Comparison of ENCODE assay signal across 26 mouse cellular contexts in genomic region chr6:143479239-143479638, GRCm38 (mm10).
DNase-seq lines count a peak whose midpoint lies in the region; ATAC-seq and TF ChIP-seq lines count a peak whose summit lies in the region.
"Had no signal": no experiment of that assay in that cellular context is flagged by ENCODE, and none has a peak within 500 bp of the region (broad histone marks: within the 10 kb centered on the region; RNA-seq: fewer than 3 reads in every experiment).

No protein-coding gene starts in this region.

- H3K4me3 ChIP-seq in lung, embryonic 15.5 days, result no peak overlapping the region
- H3K4me3 ChIP-seq in left cerebral cortex, adult 2 months, result no peak overlapping the region
- H3K4me3 ChIP-seq: erythroblast, embryonic 14.5 days; heart, embryonic 15.5 days; kidney, embryonic 15.5 days; limb, embryonic 12.5 days; midbrain, embryonic 12.5 days had no signal

- no peak for TF ChIP-seq CTCF in left cerebral cortex, adult 2 months (IDR thresholded peaks at IDR 0.05)

- DNase-seq in lung, postnatal 4 days, result no peak
- peak; percentile 27 for DNase-seq in CD4-positive, CD25-positive, alpha-beta regulatory T cell, adult 2 months (ENCODE audit: low read depth, low spot score)
- peak; percentile 12 for DNase-seq in naive thymus-derived CD4-positive, alpha-beta T cell, adult 2 months (ENCODE audit: low read depth)
- no peak for DNase-seq in urinary bladder, postnatal 4 days (ENCODE audit: low spot score in 2 of 2)
- no peak for DNase-seq in left cerebral cortex, adult 2 months (ENCODE audit: extremely low spot score in 1 of 2, low spot score in 2 of 2)
- DNase-seq: adrenal gland, postnatal 14 days; cerebellum, adult 11 months; cerebellum, postnatal 10 days; forebrain, postnatal 0 days; kidney, adult 18-20 months; kidney, postnatal 25 days; right cerebral cortex, adult 18-20 months; thymus, adult 18-20 months; thymus, postnatal 25 days had no signal

- intact Hi-C loops in left cerebral cortex, adult 2 months (cut with DNase I), result loop anchor here (5.0 kb wide), 1 partner anchor 67 kb away; no protein-coding TSS in a partner anchor

- ATAC-seq in lung, embryonic 15.5 days (ENCODE audit: borderline replicate concordance, extremely low read depth, low FRiP score, low TSS enrichment), result no peak
- peak; percentile 89 for ATAC-seq in granulocyte monocyte progenitor cell, adult 5-6 weeks (replicated peaks; ENCODE audit: poor library complexity, severe bottlenecking)
- ATAC-seq: forebrain, postnatal 0 days; hindbrain, embryonic 16.5 days; Patski had no signal

- H3K27me3 ChIP-seq in lung, embryonic 15.5 days, result no peaks in the 10 kb centered on the region
- H3K27me3 ChIP-seq: heart, embryonic 15.5 days; kidney, embryonic 15.5 days; midbrain, embryonic 12.5 days; Patski had no signal

- H3K4me2 ChIP-seq in lung, embryonic 15.5 days, result no peak overlapping the region
- H3K4me2 ChIP-seq: heart, embryonic 15.5 days; kidney, embryonic 15.5 days; limb, embryonic 12.5 days; midbrain, embryonic 12.5 days had no signal

- no peaks in the 10 kb centered on the region for H3K9me3 ChIP-seq in lung, embryonic 15.5 days
- H3K9me3 ChIP-seq: heart, embryonic 15.5 days; kidney, embryonic 15.5 days; limb, embryonic 12.5 days; midbrain, embryonic 12.5 days had no signal

- 21% methylated on average over 7 of the region's 7 CpGs for whole genome bisulfite sequencing in lung, embryonic 15.5 days

- 0 out of 2 replicates have a peak overlapping the region, but pooled peaks have one; percentile 19 for H3K27ac ChIP-seq in lung, embryonic 15.5 days
- H3K27ac ChIP-seq in left cerebral cortex, adult 2 months, result no peak overlapping the region
- H3K27ac ChIP-seq: heart, embryonic 15.5 days; kidney, embryonic 15.5 days; limb, embryonic 12.5 days; macrophage; midbrain, embryonic 12.5 days; stomach, postnatal 0 days had no signal

- no peaks in the 10 kb centered on the region for H3K36me3 ChIP-seq in lung, embryonic 15.5 days
- H3K36me3 ChIP-seq: G1E; heart, embryonic 15.5 days; kidney, embryonic 15.5 days; limb, embryonic 12.5 days; midbrain, embryonic 12.5 days had no signal

- H3K4me1 ChIP-seq in lung, embryonic 15.5 days, result 0 out of 2 replicates have a peak, but pooled peaks cover 6% of the 10 kb centered on the region
- H3K4me1 ChIP-seq: heart, embryonic 15.5 days; kidney, embryonic 15.5 days; limb, embryonic 12.5 days; midbrain, embryonic 12.5 days had no signal

- no peak overlapping the region for H3K9ac ChIP-seq in lung, embryonic 15.5 days
- H3K9ac ChIP-seq: forebrain, postnatal 0 days; heart, embryonic 15.5 days; kidney, embryonic 15.5 days; limb, embryonic 12.5 days; midbrain, embryonic 12.5 days had no signal

Comparison
In these comparisons a context has a peak if more than half of its experiments do, and no peak if none do; other contexts are left out.
1. DNase-seq: peak in CD4-positive, CD25-positive, alpha-beta regulatory T cell, adult 2 months (single experiment) and naive thymus-derived CD4-positive, alpha-beta T cell, adult 2 months (single experiment); none in lung, postnatal 4 days (0 of 2), urinary bladder, postnatal 4 days (0 of 2) and left cerebral cortex, adult 2 months (0 of 2).